Mouse (Mus musculus) adrenal gland, postnatal 36 days (tissue): ENCODE data around the gene Unc13b. TPM values are rescaled to one million over a fixed set of nuclear protein-coding genes. Genes with fewer than 3 reads are reported as not detected.

Experiments
- DNase-seq, 2 experiments: peaks; one replicate each; pipeline ENCODE4 v3.0.0; 2021; ENCODE audit warnings: mixed read lengths in 1 of 2
- long read RNA-seq, 2 experiments: library from polyadenylated mRNA; stranded (forward); transcript quantifications; one replicate each; pipeline ENCODE4 v2.0.0; 2021; ENCODE audit warnings: borderline sequencing depth in 2 of 2
- total RNA-seq, 2 experiments: library from RNA; stranded (reverse); gene quantifications; 2 replicates each; pipeline ENCODE4 v1.2.3; 2021

Gene Unc13b
- 10 to 100 TPM; 10.5 to 12.4 TPM for total RNA-seq
- long read RNA-seq, experiment 1, partial matches to known transcripts: 1 of 1 reads
- long read RNA-seq, experiment 1, other reads (novel, unspliced or antisense): 0 of 1 reads
- long read RNA-seq, experiment 2, partial matches to known transcripts: 1 of 2 reads
- long read RNA-seq, experiment 2, other reads (novel, unspliced or antisense): 1 of 2 reads

DNA sequence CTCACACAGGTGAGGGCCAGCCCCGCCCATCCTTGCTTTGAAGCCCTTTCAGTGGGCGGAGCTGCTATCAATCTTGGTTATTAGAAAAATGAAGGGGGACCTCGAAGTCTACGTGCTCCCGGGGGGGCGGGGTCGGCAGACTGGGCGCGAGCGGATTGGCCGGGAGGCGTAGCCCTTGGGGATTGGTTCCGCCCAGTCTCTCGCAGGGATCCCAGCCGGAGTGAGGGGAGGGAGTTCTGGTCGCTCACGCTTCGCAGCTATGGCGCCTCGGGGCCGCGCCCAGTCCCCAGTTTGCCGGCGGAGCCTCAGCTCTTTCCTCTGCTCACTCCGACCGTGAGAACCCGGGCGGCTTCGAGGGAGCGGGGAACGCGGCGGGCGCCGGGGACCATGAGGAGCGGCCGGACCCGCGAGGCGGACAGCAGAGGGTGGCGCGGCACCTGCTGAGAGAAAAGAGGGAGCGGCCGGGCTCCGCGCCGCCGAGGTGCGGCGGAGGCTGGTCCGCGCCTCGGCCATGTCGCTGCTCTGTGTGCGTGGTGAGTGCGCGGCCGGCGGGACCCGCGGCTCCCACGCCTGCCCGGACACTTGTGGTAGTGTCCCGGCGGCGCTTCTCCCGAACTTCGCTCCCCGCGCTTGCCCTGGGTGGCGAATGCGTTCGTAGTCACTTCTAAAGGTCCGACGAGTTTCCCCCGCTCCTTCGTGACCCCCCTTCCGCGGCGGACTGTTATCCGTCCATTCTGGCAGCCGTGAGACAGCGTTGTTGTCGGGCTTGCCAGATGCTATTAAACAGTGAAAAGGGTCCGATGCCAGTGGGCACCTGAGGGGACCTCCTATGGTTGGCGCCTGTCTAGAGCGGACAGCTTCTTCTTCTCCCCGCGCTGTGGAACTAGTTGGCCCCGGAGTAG, at the start of gene Unc13b:
TSS of gene Unc13b (plus strand) at position 201 of the 902 bp plus-strand sequence.
- DNase-seq: peak; percentile 97 to 98

DNA sequence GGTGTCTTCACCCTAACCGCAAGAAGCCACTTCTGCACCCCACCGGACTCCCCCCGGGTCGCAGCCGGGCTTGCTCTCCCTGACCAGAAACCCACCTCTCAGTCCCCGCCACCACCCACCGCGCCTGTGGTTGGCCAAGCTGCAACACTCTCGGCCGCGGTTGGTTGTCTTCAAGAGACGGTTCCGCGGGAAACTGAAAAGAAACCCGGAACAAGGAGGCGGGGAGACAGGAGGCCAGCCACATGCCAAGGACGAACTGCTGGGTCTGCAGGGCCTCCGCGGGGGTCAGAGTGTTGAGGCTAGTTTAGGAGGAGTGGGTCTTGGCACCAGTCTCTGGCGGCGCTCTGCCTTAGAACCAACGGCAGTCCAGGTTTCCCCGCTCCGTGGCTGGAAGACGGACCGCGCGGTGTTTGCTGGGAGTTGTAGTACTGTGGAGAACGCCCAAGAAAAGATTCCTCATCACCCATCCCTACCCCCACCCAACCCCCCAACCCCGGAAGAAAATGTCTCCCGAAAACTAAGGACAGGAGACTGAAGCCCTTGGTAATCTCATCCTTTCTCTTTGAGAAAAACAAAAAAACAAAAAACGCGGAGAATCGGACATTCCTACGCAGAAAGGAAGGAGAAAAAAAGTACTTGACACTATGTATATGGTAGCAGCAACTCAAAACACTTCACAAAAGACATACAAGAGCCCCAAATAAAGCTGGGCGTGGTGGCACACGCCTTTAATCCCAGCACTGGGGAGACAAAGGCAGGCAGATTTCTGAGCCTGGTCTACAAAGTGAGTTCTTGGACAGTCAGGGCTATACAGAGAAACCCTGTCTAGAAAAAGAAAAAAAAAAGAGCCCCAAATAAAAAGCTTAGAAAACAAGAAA, 48.4 kb upstream of the Unc13b start, which contains the start of gene Fancg:
TSS of gene Fancg (minus strand) at position 346 of the 878 bp plus-strand sequence.
- DNase-seq: peak; percentile 89 to 91

DNA sequence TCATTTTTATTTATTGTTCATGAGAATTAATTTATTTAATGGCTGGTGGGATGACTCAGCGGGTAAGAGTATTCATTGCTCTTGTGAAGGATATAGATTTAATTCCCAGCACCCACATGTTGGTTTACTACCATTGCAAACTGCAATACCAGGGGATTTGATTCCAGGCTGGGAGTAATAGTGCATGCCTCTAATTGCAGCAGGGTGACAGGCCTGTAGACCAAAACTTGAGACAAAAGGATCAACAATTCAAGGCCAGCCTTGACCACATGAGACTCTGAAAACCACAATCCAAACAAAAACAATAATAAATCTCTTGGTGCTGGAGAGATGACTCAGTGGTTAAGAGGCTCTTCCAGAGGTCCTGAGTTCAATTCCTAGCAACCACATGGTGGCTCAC, 46.7 kb upstream of the Unc13b start:
- no peak for DNase-seq

DNA sequence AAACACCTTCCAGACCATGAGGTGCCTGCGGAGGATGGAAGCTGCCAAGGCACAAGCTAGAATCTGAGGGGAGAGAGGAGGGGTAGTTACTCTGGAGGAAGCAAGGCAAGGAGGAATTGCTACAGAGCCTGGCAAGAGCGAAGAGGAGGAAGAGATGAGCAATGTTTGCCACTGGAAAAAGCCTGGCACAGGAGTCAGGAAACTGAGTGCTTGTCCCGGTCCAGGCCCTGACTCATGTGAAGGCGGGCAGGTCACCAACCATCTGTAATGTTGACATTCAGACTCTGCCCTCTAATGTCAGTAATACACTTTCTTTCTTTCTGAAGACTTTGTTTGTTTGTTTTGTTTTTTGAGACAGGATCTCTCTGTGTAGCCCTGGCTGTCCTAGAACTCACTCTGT, 40.6 kb upstream of the Unc13b start:
- peak; percentile 48 to 70 for DNase-seq

DNA sequence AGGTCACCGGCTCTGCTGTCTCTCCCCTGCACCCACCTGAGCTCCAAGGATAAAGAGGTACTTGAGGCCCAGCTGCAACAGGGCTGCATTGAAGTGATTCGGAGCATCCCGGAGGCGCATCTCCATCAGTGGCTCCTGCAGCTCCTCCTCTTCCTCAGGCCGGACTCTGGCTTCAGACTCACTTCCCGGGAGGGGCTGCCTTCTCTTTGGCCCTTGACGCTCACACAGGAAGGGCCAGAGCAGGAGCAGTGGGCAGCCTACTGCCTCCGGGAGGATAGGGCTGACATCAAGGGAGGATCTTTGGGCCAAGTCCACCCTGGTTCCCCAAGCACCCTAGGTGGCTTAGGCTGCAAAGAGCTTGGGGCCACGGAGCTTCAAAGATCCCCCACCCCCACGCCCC, 39.6 kb upstream of the Unc13b start:
- DNase-seq: no peak

DNA sequence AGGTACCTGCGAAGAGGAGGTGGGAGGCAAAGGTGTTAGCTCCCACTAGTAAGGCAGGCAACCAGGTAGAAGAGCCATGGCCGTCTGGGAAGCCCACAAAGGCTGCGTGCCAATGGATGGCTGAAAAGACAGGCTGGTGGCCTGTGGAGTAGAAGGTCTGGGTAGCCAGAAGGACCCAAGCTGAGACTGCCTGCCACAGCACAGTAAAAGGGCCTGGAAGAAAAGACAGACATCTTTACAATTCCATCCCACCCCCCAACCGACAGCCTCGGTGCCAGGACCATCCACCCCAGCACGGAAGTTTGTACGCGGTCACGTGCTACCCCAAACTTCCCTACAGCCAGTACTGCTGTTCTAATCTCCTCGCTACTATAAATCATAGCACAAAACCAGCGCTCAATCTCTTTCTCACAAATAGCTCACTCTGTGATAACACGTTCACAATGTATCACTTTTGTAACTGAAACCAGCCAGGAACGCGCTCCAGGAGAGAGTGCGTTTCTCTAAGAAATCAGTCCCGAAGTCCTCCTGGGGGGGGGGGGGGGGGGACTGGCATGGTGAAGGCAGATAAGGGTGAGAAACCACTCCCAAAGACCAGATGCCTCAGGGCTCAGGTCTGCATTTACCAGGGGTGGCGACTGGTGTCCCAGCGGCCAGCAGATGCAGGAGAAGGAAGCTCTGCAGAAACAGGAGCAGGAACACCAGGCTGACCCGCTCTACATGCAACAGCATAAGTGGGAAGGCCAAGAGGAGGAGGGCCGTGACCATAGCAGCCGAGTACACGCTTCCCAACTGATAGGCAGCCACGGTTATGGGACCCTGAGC, 38.9 kb upstream of the Unc13b start:
- no peak for DNase-seq

DNA sequence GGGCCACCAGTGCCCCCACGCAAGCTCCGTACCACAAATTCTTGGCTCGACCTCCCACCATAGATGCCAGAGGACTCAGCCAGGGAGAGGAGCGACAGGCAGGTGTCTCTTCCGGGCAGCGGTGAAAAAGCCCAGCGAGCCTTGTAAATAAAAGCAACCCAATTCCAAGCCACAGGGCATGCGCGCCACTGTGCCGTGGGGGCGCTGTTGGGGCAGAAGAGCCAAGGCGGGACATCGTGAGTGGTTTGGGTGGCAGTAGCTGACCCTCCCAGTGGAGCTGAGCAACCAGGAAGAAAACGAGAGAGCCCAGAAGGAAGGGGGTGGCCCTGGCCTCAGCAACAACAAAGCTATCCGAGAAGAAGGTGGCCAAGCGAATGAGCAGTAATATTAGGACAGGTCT, 37.9 kb upstream of the Unc13b start:
- DNase-seq: no peak

DNA sequence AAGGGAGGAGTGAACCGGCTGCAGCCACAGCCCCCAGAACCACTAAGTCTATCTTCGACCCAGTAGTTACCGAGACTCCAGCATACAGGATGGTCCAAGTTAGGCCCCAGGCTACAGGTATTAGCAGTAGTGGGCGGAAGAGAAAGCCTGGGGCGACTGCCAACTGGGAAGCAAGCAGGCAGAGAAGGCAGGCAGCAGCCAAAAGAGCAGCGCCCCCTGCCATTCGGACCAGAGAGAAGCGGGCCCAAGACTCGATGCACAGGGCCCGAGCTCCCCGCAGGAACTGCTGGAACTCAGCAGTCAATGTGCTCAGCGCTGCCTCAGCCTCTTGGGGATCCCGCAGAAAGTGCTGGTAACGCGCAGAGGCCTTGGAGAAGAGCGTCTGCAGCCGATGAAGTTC, 37.4 kb upstream of the Unc13b start:
- DNase-seq: no peak

DNA sequence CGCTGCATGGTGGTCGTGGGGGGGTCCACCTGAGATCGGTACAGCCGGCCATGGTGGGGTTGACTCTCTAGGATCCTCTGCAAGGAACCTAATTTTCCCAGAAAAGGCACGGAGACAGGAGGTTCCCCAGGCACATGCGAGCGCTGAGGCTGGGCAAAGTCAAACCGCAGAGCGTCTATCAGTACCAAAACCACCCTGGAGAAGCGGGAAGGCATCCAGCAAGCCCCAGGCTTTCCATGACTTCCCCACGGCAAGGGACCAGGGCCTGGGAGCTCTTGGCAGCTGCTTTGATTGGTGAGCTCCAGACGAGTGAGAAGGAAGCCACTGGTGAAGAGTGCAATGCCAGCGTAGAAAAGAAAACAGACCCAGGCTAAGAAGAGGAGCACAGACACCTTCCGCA, 34.1 kb upstream of the Unc13b start:
- no peak for DNase-seq

DNA sequence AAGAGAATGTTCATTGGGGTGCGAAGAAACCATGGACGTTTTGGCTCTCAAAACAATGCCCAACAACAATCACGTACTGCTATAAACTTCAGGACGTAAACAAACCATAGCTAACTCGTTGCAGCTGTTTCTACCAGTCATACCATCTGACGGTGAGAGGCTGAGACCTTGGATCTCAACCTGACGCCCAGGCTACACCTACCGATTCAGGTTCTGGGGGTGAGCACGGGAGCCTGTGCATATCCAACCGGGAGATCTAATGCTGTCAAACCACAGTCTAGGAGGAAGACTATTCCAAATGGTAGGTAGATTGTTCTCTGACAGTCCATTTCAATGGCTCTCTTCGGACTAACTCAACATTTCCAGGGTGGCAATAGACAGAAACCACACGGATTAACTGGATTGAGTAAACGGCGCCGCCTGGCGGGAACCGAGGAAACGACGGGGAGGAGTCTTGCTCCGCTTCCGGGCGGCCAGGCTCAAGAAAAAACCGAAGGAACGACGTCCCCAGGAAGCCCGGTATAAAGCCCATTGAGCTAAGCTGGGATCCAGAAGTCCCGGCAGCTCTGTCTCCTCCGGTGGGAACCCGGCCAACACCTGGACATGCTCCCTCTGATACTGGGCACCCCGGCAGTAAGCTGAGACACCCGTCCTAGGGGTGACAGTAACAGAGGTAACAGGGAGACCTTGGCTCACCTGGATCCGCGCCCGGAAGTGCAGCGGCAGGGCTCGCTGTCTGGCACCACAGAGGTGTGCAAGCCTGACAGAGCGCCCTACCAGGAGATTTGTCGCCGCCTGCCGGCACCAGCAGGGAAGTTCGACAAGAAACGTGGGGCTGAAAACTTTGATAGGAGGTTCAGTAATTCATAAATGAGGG, 33.4 kb upstream of the Unc13b start, which contains the start of gene Pigo:
TSS of gene Pigo (minus strand) at position 736 of the 877 bp plus-strand sequence.
- DNase-seq: peak; percentile 94 to 95

DNA sequence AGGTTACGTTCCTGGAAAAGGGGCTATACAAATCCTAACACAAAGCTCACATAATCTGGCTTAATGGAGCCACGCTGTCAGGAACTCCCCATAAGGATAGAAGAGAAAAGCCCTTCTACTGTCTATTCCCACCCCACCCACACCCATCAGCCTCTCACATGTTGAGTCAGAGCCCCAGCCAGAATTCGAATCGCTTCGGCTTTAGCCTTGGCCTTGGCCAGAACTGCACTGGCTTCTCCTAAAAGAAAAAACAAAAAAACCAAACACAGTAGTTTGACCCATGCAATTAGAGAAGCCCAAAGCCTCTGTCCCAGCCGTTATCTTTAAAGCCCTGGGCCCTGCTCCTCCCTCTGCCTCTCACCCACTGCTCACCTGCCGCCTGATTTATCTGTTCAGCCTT, 29.6 kb upstream of the Unc13b start:
- peak; percentile 55 to 74 for DNase-seq

DNA sequence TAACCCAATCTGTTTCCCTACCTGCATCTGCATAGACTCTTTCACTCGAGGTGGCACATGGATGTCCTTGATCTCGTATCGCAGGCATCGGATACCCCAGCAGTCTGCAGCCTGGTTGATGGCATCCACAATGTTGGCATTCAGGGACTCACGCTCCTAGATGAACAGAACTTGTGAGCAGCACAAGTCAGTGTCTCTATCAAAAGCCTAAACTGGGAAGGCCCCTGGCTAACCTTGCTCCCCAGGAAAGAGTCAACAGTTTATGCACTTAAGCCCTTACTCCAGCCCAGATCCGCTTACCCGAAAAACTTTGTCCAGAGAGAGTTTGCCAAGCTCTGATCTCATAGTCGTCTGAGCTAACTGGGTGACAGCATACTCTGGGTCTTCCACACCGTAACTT, 29.0 kb upstream of the Unc13b start:
- DNase-seq: no peak

DNA sequence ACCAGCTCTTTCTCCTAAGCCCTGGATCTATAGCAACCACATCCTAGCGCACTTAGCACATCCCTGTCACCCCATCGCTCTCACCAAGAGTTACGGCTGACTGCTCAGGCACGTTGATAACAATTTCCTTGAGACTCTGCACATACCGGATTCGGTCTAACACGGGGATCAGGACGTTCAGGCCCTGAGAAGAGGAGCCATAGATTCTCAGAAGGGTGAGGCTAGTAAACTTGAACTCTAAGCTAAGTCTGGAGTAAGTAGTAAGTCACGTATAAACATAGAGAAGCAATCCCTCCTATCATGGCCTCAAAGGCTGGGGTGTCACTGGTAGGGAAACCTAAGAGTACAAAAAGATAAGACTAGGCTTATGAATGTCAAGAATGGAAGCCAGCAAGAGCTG, 28.4 kb upstream of the Unc13b start:
- no peak for DNase-seq

DNA sequence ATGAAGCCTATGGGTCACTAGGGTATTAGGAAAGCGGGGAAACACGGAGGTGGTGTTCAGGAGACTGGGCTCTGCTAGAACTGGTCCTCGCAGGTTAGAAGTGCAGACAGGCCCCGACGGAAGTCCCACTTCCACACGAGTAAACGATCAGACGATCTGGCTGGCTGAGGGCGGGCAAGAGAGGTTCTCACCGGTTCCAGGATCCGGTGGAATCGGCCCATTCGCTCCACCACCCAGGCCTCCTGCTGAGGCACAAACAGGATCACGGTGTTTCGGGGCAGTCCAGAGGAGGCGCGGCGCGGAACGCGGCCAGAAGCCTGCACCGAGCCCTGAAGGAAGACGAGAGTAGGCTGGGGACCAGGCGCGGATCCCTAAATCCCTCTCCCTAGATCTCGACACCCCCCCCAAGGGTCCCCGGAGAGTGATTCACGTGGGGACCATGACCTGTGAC, 27.9 kb upstream of the Unc13b start:
- peak in 1 of 2 experiments; percentile 42 for DNase-seq

DNA sequence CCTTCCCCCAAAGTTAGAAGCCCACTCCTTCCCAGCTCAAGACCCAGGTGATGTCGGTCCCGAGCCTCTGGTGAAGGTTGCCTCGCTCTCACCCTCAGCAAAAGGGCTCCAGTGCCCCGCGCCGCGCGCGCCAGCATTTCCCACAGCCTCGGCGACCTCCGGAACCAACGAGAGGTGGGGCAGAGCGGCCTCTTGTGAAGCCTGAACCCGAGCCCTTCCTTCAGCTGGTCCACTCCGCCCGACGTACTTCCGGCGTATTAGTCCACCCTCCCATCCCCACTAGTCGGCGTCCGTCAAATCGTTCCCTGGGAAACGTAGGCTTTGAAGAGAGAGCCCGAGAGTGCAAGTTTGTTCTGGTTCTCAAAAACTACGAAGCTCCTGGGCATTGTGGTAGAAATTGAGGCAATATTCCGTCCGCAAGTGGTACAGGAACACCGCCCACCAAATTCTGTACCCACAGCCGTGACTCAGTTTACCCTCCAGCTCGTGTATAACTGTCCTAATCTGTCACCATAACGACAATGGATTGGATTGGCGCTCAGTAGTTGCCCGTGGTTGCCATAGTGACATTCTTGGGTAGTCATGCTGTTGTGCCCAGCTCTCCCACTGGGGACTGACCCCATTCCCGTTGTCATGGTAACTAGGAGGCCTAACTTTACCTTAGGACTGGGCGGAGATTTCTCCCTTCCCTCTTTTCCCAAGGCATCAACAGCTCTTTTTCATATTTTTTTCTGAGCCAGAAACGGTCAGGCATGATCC, 27.3 kb upstream of the Unc13b start, which contains the start of gene Stoml2:
TSS of gene Stoml2 (minus strand) at position 474 of the 759 bp plus-strand sequence.
- peak; percentile 93 to 96 for DNase-seq

DNA sequence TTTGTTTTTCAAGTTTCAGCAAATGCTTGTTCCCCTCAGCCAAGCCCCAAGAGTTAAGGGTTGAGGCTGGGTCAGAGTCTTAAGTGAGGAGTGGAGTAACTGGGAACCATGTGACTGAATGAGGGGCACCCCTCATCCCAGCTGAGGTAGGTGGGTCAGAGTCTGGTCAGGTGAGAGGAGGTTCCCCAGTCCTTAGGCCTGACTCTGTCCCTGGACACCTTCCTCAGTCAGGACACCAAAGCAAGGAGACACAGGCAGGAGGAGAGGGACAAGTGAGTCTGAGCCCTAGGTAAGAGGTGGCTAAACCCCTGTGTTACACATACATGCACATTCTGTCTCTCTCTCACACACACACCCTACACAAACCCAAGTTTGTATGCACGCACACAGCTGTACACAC, 26.3 kb upstream of the Unc13b start:
- no peak for DNase-seq

DNA sequence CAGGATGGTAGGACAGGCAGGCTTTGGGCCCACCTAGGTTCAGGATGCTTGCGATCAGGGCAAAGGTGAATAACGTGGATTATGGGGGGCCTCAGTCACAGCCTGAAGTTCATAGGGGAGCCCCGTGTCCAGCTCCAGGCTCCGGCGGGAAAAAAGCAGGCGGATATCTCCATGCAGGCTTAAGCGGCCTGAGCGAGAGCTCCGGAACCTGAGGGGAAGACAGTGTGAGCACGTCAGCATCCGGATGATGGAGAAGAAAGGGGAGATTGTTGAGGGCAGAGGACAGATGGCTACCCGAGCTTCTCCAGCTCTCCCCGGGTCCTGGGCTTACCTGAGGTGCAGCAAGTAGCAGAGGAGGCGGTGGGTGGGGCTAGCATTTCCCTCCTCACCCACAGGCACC, 25.3 kb upstream of the Unc13b start:
- DNase-seq: no peak

DNA sequence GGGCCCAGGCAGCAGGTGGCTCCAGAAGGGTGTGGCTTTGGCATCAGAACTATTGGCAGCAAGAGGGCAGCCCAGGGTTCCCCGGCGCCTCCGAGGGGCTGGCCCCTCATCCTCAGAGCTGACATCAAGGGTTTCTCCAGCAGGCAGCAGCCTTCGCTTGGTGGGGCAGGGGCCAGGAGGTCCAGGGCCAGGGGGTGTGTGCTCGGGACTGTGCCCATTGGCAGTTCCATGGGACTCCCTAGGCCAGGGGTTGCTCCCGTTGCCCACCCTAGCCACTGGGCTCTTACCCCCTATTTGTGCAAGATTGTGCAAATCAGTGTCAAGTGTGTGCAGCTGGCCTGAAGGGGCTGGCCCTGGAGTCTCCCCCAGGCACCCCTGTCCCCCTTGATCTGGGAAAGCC, 22.9 kb upstream of the Unc13b start:
- no peak for DNase-seq

DNA sequence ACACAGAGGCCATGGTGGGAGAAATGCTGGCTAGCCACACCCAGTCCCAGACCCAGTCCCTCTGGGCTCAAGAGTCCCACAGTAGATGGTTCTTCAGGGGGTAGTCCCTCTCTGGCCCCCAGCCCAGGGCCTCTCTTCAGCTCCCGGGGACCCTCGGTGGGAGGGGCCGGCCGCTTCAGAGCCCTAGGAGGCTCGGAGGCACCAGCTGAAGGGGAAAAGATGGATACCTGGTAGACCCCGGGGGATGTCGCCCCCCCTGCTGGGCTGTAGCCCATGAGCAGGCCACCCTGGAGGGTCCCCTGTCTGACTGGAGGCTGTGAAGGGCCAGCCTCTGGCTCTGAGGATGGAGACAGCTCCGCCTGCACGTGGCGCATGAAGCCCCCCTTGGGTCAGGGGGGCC, 22.4 kb upstream of the Unc13b start:
- DNase-seq: no peak
